Mouse (Mus musculus) embryonic facial prominence, embryonic 14.5 days (tissue): ENCODE results near the gene Gm20388. TPM values are rescaled to one million over a fixed set of nuclear protein-coding genes. Genes with fewer than 3 reads are reported as not detected.

Experiments
- ATAC-seq: fragments of 200-750 bp; cut with Nextera tagmentation; 2 replicates; pipeline ENCODE4 v1.8.0; 2017; ENCODE audit warnings: low read depth, moderate number of reproducible peaks, moderate TSS enrichment
- DNase-seq: peaks from one replicate; pipeline ENCODE4 v3.0.0-alpha.2; 2015; ENCODE audit warnings: low spot score
- H3K27ac ChIP-seq: fragments of 300-500 bp; sonication (generic); replicated peaks from 2 replicates; pipeline ENCODE4 v1.5.1; 2014; ENCODE audit warnings: low read depth, mild to moderate bottlenecking, low read length, moderate library complexity
- H3K27me3 ChIP-seq: fragments of 300-500 bp; sonication (generic); replicated peaks from 2 replicates; pipeline ENCODE4 v1.6.1; 2014; ENCODE audit warnings: low read length; ENCODE audit not compliant: control insufficient read depth, insufficient read depth
- H3K36me3 ChIP-seq: fragments of 300-500 bp; sonication (generic); 2 replicates; pipeline ENCODE4 v1.6.1; 2014; ENCODE audit warnings: low read length, mixed read lengths; ENCODE audit not compliant: control insufficient read depth, insufficient read depth
- H3K4me1 ChIP-seq: fragments of 300-500 bp; sonication (generic); 2 replicates; pipeline ENCODE4 v1.6.1; 2014; ENCODE audit warnings: antibody characterized with exemption, low read length; ENCODE audit not compliant: control insufficient read depth, insufficient read depth
- H3K4me2 ChIP-seq: fragments of 300-500 bp; sonication (generic); 2 replicates; pipeline ENCODE4 v1.6.1; 2014; ENCODE audit warnings: low read depth, mild to moderate bottlenecking, low read length, moderate library complexity, mixed read lengths
- H3K4me3 ChIP-seq: fragments of 300-500 bp; sonication (generic); 2 replicates; pipeline ENCODE4 v1.5.1; 2014; ENCODE audit warnings: low read depth, mild to moderate bottlenecking, low read length
- H3K9ac ChIP-seq: fragments of 300-500 bp; sonication (generic); 2 replicates; pipeline ENCODE4 v1.6.1; 2014; ENCODE audit warnings: low read depth, mild to moderate bottlenecking, low read length, moderate library complexity, mixed read lengths
- H3K9me3 ChIP-seq: fragments of 300-500 bp; sonication (generic); 2 replicates; pipeline ENCODE4 v1.6.1; 2016; ENCODE audit warnings: low read length; ENCODE audit not compliant: control insufficient read depth
- WGBS: fragments of 180-500 bp; shearing (Covaris S2); extraction: QIAGEN DNeasy Blood & Tissue Kit; methylation state at CpG from one replicate; pipeline ENCODE4 v1.1.7; 2014; 5-methylcytosine and 5-hydroxymethylcytosine counted together
- polyA plus RNA-seq: library from polyadenylated mRNA; unstranded; fragments of >200 nt; fragmentation: Nextera tagmentation; extraction: Ambion mirVana; gene quantifications from 2 replicates; pipeline ENCODE4 v1.2.1, GENCODE M21; 2014

Gene Gm20388
- polyA plus RNA-seq, 1 experiment from 2014 or later: not detected

GRCm38 (mm10) chr8:122685097-122685861, 2774.6 kb downstream of the Gm20388 start:
- no peaks in the 10 kb centered on the region for H3K36me3 ChIP-seq
- 70% methylated on average over 16 of the region's 19 CpGs for WGBS
- peaks cover under 1% of the 10 kb centered on the region; the same call in 1 of the 2 replicates for H3K4me1 ChIP-seq
- no peak overlapping the region for H3K9ac ChIP-seq
- no peak overlapping the region for H3K27ac ChIP-seq
- no peak overlapping the region for H3K4me2 ChIP-seq
- peaks cover 16% of the 10 kb centered on the region for H3K27me3 ChIP-seq
- no peak overlapping the region for H3K4me3 ChIP-seq
- no peaks in the 10 kb centered on the region for H3K9me3 ChIP-seq
- no peak for ATAC-seq
- no peak for DNase-seq

- Histone ChIP-seq H3K27ac (no peak overlapping the region), H3K9ac (no peak overlapping the region), H3K27me3 (peaks cover 4% of the 10 kb centered on the region; the same call in 1 of the 2 replicates), H3K9me3 (no peaks in the 10 kb centered on the region), H3K4me2 (no peak overlapping the region), H3K4me3 (no peak overlapping the region), H3K36me3 (no peaks in the 10 kb centered on the region), H3K4me1 (no peaks in the 10 kb centered on the region)
- 59% methylated on average over 9 of the region's 9 CpGs for WGBS
- no peak for DNase-seq
- no peak for ATAC-seq
Measured at GRCm38 (mm10) chr8:122686879-122687278, 2776.2 kb downstream of the Gm20388 start.

- Histone ChIP-seq H3K4me3 (no peak overlapping the region), H3K9ac (no peak overlapping the region), H3K9me3 (no peaks in the 10 kb centered on the region), H3K36me3 (no peaks in the 10 kb centered on the region), H3K4me1 (no peaks in the 10 kb centered on the region), H3K27me3 (no peaks in the 10 kb centered on the region), H3K27ac (no peak overlapping the region), H3K4me2 (no peak overlapping the region)
- DNase-seq (no peak), ATAC-seq (no peak)
- WGBS: 76% methylated on average over 1 of the region's 1 CpGs
Measured at GRCm38 (mm10) chr8:122689315-122689714, 2778.7 kb downstream of the Gm20388 start.

GRCm38 (mm10) chr8:122691018-122691417, 2780.4 kb downstream of the Gm20388 start:
- ATAC-seq (no peak), DNase-seq (no peak)
- H3K36me3 ChIP-seq: no peaks in the 10 kb centered on the region
- H3K4me2 ChIP-seq: no peak overlapping the region
- no peak overlapping the region for H3K9ac ChIP-seq
- no peaks in the 10 kb centered on the region for H3K9me3 ChIP-seq
- no peak overlapping the region for H3K4me3 ChIP-seq
- H3K27ac ChIP-seq: no peak overlapping the region
- no peaks in the 10 kb centered on the region for H3K27me3 ChIP-seq
- no peaks in the 10 kb centered on the region for H3K4me1 ChIP-seq
- WGBS: 88% methylated on average over 6 of the region's 6 CpGs

- H3K36me3 ChIP-seq: no peaks in the 10 kb centered on the region
- H3K9me3 ChIP-seq: no peaks in the 10 kb centered on the region
- H3K4me1 ChIP-seq: no peaks in the 10 kb centered on the region
- no peaks in the 10 kb centered on the region; the same call in 1 of the 2 replicates for H3K27me3 ChIP-seq
- H3K27ac ChIP-seq: no peak overlapping the region
- no peak overlapping the region for H3K9ac ChIP-seq
- ATAC-seq (no peak), DNase-seq (no peak)
- WGBS: 60% methylated on average over 8 of the region's 8 CpGs
- H3K4me2 ChIP-seq: no peak overlapping the region
- H3K4me3 ChIP-seq: no peak overlapping the region
Measured at GRCm38 (mm10) chr8:122692152-122692551, 2781.5 kb downstream of the Gm20388 start.

GRCm38 (mm10) chr8:122695438-122696042, 2784.9 kb downstream of the Gm20388 start:
- Histone ChIP-seq H3K4me2 (no peak overlapping the region), H3K4me1 (no peaks in the 10 kb centered on the region), H3K36me3 (no peaks in the 10 kb centered on the region), H3K27me3 (no peaks in the 10 kb centered on the region; the same call in 1 of the 2 replicates), H3K9ac (no peak overlapping the region), H3K4me3 (no peak overlapping the region), H3K27ac (no peak overlapping the region), H3K9me3 (no peaks in the 10 kb centered on the region)
- no peak for ATAC-seq
- WGBS: 41% methylated on average over 7 of the region's 7 CpGs
- DNase-seq: no peak

- no peaks in the 10 kb centered on the region for H3K9me3 ChIP-seq
- H3K4me3 ChIP-seq: no peak overlapping the region
- 0 out of 2 replicates have a peak overlapping the region, but pooled peaks have one; percentile 6 for H3K4me2 ChIP-seq
- ATAC-seq (no peak), DNase-seq (no peak)
- WGBS: 73% methylated on average over 3 of the region's 3 CpGs
- no peaks in the 10 kb centered on the region for H3K4me1 ChIP-seq
- H3K36me3 ChIP-seq: no peaks in the 10 kb centered on the region
- no peak overlapping the region for H3K9ac ChIP-seq
- no peaks in the 10 kb centered on the region; the same call in 1 of the 2 replicates for H3K27me3 ChIP-seq
- H3K27ac ChIP-seq: no peak overlapping the region
Measured at GRCm38 (mm10) chr8:122697181-122697581, 2786.5 kb downstream of the Gm20388 start.

GRCm38 (mm10) chr8:122697586-122697985, 2786.9 kb downstream of the Gm20388 start:
- no peak overlapping the region for H3K4me3 ChIP-seq
- H3K9ac ChIP-seq: no peak overlapping the region
- no peaks in the 10 kb centered on the region; the same call in 1 of the 2 replicates for H3K27me3 ChIP-seq
- H3K36me3 ChIP-seq: no peaks in the 10 kb centered on the region
- 0 out of 2 replicates have a peak overlapping the region, but pooled peaks have one; percentile 6 for H3K4me2 ChIP-seq
- 80% methylated on average over 6 of the region's 6 CpGs for WGBS
- DNase-seq (no peak), ATAC-seq (no peak)
- no peaks in the 10 kb centered on the region for H3K4me1 ChIP-seq
- no peaks in the 10 kb centered on the region for H3K9me3 ChIP-seq
- no peak overlapping the region for H3K27ac ChIP-seq
